Mouse (Mus musculus) hindbrain, embryonic 11.5 days (tissue): Measurements from ENCODE around the gene Exoc2. TPM values are rescaled to one million over a fixed set of nuclear protein-coding genes. Genes with fewer than 3 reads are reported as not detected.

ENCODE experiments used
- ATAC-seq: fragments of 200-750 bp; cut with Nextera tagmentation; 2 replicates; pipeline ENCODE4 v1.8.0; 2017; ENCODE audit warnings: mild to moderate bottlenecking, moderate TSS enrichment, moderate library complexity; ENCODE audit not compliant: low FRiP score
- DNase-seq: peaks from one replicate; pipeline ENCODE4 v3.0.0-alpha.2; 2015; ENCODE audit warnings: low spot score
- H3K27ac ChIP-seq: fragments of 300-500 bp; sonication (generic); 2 replicates; pipeline ENCODE4 v1.5.1; 2014; ENCODE audit warnings: mild to moderate bottlenecking, low read depth, low read length
- H3K27me3 ChIP-seq: fragments of 300-500 bp; sonication (generic); 2 replicates; pipeline ENCODE4 v1.6.1; 2014; ENCODE audit warnings: mild to moderate bottlenecking, low read length, moderate library complexity, mixed read lengths; ENCODE audit not compliant: control insufficient read depth, insufficient read depth
- H3K36me3 ChIP-seq: fragments of 300-500 bp; sonication (generic); 2 replicates; pipeline ENCODE4 v1.6.1; 2014; ENCODE audit warnings: mild to moderate bottlenecking, low read length, moderate library complexity, mixed read lengths; ENCODE audit not compliant: control insufficient read depth, insufficient read depth
- H3K4me1 ChIP-seq: fragments of 300-500 bp; sonication (generic); replicated peaks from 2 replicates; pipeline ENCODE4 v1.6.1; 2014; ENCODE audit warnings: low read length, mixed read lengths; ENCODE audit not compliant: control insufficient read depth, insufficient read depth
- H3K4me2 ChIP-seq: fragments of 300-500 bp; sonication (generic); replicated peaks from 2 replicates; pipeline ENCODE4 v1.6.1; 2014; ENCODE audit warnings: mild to moderate bottlenecking, low read depth, low read length
- H3K4me3 ChIP-seq: fragments of 300-500 bp; sonication (generic); 2 replicates; pipeline ENCODE4 v1.5.1; 2014; ENCODE audit warnings: low read depth, low read length
- H3K9ac ChIP-seq: fragments of 300-500 bp; sonication (generic); 2 replicates; pipeline ENCODE4 v1.6.1; 2014; ENCODE audit warnings: low read depth, low read length
- H3K9me3 ChIP-seq: fragments of 300-500 bp; sonication (generic); 2 replicates; pipeline ENCODE4 v1.6.1; 2016; ENCODE audit warnings: low read length; ENCODE audit not compliant: control insufficient read depth
- WGBS: fragments of 180-500 bp; shearing (Covaris S2); extraction: QIAGEN DNeasy Blood & Tissue Kit; methylation state at CpG from one replicate; pipeline ENCODE4 v1.1.7; 2014; 5-methylcytosine and 5-hydroxymethylcytosine counted together
- polyA plus RNA-seq: library from polyadenylated mRNA; unstranded; fragments of >200 nt; fragmentation: Nextera tagmentation; extraction: Ambion mirVana; gene quantifications from 2 replicates; pipeline ENCODE4 v1.2.1, GENCODE M21; 2014

Gene Exoc2
- polyA plus RNA-seq, 1 experiment from 2014 or later, result 41.2 TPM

DNA sequence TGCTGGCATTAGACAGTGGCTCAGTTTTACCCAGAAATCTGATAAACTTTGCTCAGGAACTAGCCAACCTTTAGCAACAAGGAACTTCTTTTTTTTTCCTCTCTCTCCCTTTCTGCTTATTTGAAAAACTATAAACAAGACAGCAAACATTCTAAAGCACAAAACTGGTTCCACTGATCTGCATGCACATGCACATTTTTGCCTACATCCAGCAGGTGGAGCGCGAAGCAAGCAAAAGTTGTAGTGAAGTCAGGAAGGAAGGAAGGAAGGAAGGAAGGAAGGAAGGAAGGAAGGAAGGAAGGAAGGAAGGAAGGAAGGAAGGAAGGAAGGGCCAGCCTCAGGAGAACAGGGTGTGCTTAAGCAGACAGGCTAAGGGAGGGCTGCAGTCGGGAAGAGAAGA is 109.9 kb downstream of the Exoc2 start:
- H3K4me3 ChIP-seq, result no peak overlapping the region
- H3K4me1 ChIP-seq, result no peaks in the 10 kb centered on the region
- no peak overlapping the region for H3K27ac ChIP-seq
- no peak overlapping the region for H3K9ac ChIP-seq
- no peak for ATAC-seq
- WGBS, result 75% methylated on average over 3 of the region's 3 CpGs
- no peak for DNase-seq
- no peaks in the 10 kb centered on the region for H3K9me3 ChIP-seq
- no peaks in the 10 kb centered on the region for H3K36me3 ChIP-seq
- no peaks in the 10 kb centered on the region for H3K27me3 ChIP-seq
- no peak overlapping the region for H3K4me2 ChIP-seq

DNA sequence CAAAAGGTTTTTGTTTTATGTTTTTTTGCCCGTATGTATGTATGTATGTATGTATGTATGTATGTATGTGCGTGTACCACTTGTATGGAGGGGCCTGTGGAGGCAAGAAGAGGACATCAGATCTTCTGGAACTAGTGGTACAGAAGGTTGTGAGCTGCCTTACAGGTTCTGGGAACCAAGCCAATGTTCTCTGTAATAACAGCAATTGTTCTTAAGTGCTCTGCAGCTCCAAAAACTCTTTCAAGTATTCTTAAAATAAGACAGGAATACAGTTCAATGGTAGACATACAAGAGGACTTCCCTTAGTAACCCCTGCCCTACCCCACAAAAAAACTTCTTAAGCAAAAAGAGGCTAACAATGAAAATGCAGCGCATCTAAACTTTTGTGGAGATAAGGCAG is 115.5 kb downstream of the Exoc2 start:
- no peaks in the 10 kb centered on the region for H3K36me3 ChIP-seq
- no peaks in the 10 kb centered on the region for H3K9me3 ChIP-seq
- no peak overlapping the region for H3K27ac ChIP-seq
- H3K4me1 ChIP-seq, result no peaks in the 10 kb centered on the region
- no peak overlapping the region for H3K9ac ChIP-seq
- 91% methylated on average over 3 of the region's 3 CpGs for WGBS
- H3K4me2 ChIP-seq, result no peak overlapping the region
- H3K27me3 ChIP-seq, result no peaks in the 10 kb centered on the region
- ATAC-seq (no peak), DNase-seq (no peak)
- no peak overlapping the region for H3K4me3 ChIP-seq

DNA sequence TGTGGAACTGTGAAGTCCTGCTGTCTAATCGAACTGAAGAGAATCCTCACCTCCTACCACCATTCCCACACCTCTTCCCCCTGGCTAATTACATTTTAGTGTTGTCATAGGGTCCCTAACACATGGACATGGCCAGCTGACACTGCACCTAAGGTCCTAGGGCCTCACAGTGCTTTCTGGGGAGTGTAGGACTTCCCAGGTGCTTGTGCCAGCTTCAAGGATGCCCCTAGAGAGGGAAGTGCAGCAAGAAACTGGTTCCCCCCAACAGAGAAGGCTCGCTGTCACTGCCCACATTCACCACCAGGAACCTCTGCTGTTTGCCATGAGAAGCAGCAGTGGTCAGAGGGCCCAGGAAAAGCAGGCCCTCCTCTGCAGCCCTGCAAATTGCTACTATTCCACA is 123.2 kb downstream of the Exoc2 start:
- Histone ChIP-seq H3K4me1 (no peaks in the 10 kb centered on the region), H3K4me2 (no peak overlapping the region), H3K9ac (no peak overlapping the region), H3K4me3 (no peak overlapping the region), H3K27ac (no peak overlapping the region), H3K36me3 (no peaks in the 10 kb centered on the region), H3K27me3 (no peaks in the 10 kb centered on the region), H3K9me3 (no peaks in the 10 kb centered on the region)
- DNase-seq (no peak), ATAC-seq (no peak)
- WGBS, result 73% methylated on average over 2 of the region's 2 CpGs

DNA sequence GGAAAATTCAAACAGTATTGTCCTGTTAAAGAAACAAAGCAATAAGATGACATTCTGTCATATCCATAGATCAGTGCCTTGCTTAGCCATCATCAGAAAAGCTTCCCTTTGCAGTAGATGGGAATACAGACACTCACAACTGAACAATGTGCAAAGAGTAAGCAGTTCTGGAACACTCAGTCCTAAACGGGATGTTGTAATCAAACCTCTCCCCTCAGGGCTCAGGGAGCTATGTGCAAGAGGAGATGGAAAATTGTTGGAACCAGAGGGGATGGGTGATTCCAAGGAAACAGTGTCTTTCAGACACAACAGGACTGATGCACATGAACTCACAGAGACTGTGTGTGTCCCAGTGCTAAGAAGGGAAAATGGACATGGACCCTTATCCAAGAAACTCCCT is 125.9 kb downstream of the Exoc2 start:
- ATAC-seq, result no peak
- Histone ChIP-seq H3K4me3 (no peak overlapping the region), H3K4me1 (no peaks in the 10 kb centered on the region), H3K36me3 (no peaks in the 10 kb centered on the region), H3K9ac (no peak overlapping the region), H3K27me3 (no peaks in the 10 kb centered on the region), H3K4me2 (no peak overlapping the region), H3K9me3 (no peaks in the 10 kb centered on the region), H3K27ac (no peak overlapping the region)
- 52% methylated on average over 1 of the region's 1 CpGs for WGBS
- DNase-seq, result no peak

DNA sequence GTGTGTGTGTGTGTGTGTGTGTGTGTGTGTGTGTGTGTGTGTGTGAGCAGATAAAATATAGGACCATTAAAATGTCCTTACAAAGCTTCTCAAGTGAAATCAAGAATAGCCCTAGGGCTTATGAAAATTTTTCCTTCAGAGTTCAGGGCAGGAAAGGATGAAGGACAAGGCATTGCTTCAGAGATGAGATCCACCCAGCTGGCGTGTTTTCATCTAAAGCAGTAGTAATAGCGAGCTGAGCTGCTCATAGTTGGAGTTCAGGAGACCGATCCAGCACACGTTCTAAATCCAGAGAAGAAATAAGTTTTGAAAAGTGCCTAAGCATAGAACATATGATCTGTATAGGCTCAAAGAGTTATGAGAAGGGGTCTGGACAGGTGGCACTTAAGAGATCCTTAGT is 127.4 kb downstream of the Exoc2 start:
- ATAC-seq, result no peak
- DNase-seq, result no peak
- no peak overlapping the region for H3K4me2 ChIP-seq
- H3K36me3 ChIP-seq, result no peaks in the 10 kb centered on the region
- H3K9me3 ChIP-seq, result no peaks in the 10 kb centered on the region
- no peaks in the 10 kb centered on the region for H3K27me3 ChIP-seq
- no peak overlapping the region for H3K9ac ChIP-seq
- H3K4me1 ChIP-seq, result no peaks in the 10 kb centered on the region
- 94% methylated on average over 4 of the region's 4 CpGs for WGBS
- H3K4me3 ChIP-seq, result no peak overlapping the region
- H3K27ac ChIP-seq, result no peak overlapping the region

DNA sequence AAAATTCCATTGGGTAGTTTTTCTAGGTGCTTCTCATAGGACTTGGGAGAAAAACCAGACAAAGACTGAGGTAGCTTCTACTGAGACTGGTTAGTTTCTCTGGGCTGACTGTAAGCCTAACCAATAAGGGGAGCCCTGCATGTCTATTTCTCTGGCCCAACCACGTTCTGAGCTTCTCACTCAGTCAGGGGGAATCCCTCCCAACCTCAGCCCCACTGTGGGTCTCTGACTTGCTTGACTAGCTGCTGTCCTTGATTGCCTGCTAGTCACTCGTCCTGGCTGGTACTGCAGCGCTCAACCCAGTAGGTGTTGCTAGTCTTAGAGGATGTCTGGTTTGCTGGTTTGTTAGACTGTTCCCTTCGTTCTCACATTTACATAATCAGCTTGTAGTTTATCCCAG is 130.8 kb downstream of the Exoc2 start:
- Histone ChIP-seq H3K9ac (no peak overlapping the region), H3K36me3 (no peaks in the 10 kb centered on the region), H3K4me3 (no peak overlapping the region), H3K27me3 (no peaks in the 10 kb centered on the region), H3K27ac (no peak overlapping the region), H3K4me1 (no peaks in the 10 kb centered on the region), H3K9me3 (no peaks in the 10 kb centered on the region), H3K4me2 (no peak overlapping the region)
- no peak for ATAC-seq
- DNase-seq, result no peak
- WGBS, result 92% methylated on average over 4 of the region's 4 CpGs

DNA sequence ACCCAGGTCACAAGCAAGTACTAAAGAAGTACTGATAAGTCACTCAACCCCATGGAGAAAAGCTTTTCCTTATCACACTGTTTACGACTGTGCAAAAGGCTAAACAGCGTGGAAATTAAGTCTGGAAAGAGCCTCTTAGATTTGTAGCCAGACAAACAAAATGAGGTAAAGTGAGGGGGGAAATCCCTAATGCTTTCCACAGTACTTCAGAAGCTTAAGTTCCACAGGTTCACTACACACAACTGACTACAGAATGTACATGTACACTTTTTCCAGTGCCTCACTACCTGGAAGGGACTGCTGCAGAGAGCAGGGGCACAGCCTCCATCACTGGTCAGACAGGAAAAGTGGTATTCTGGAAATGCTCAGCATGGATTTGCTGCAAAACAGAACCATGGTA is 132.1 kb downstream of the Exoc2 start:
- no peaks in the 10 kb centered on the region for H3K27me3 ChIP-seq
- H3K4me3 ChIP-seq, result no peak overlapping the region
- ATAC-seq, result no peak
- no peak overlapping the region for H3K4me2 ChIP-seq
- no peaks in the 10 kb centered on the region for H3K9me3 ChIP-seq
- DNase-seq, result no peak
- H3K36me3 ChIP-seq, result no peaks in the 10 kb centered on the region
- no peak overlapping the region for H3K27ac ChIP-seq
- no peaks in the 10 kb centered on the region for H3K4me1 ChIP-seq
- H3K9ac ChIP-seq, result no peak overlapping the region
- WGBS, result 90% methylated on average over 2 of the region's 2 CpGs

DNA sequence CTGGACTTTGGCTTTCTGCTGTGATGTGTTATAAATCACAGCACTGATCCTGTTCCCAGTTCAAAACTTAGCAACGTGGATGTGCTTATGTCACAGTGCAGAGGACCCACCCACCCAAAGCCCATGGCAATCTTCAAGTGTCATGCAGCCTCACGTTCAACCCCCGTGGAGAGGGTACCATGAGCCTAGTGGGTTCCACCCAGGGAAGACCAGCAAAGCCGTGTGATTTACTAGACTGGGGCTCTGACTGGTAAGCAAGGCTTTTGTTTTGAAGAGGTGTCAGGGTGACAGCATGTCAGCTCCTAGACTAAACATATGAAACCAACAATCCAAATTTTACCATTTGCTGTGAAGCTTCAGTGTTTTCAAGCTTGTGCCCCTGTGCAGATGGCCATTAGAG is 132.6 kb downstream of the Exoc2 start:
- Histone ChIP-seq H3K4me3 (no peak overlapping the region), H3K4me2 (no peak overlapping the region), H3K27me3 (no peaks in the 10 kb centered on the region), H3K4me1 (no peaks in the 10 kb centered on the region), H3K9me3 (no peaks in the 10 kb centered on the region), H3K36me3 (no peaks in the 10 kb centered on the region), H3K9ac (no peak overlapping the region), H3K27ac (no peak overlapping the region)
- WGBS, result 87% methylated on average over 4 of the region's 4 CpGs
- DNase-seq (no peak), ATAC-seq (no peak)

DNA sequence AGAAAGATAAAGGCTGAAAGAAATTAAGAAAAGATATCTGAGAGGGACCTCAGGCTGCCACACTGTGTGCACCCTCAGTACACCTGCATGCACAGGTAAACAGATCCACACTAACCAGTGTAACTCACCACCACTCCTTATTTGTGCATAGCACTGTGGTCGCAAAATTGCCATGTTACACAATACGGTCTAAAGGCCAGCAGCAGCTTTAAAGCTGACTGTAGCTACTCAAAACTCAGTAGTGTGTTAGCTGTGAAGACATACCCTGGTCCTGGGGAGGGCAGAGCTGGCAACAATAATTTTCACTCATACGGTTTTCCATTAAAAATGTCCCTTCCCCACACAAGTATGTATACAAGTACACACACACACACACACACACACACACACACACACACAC is 133.2 kb downstream of the Exoc2 start:
- H3K27ac ChIP-seq, result no peak overlapping the region
- H3K27me3 ChIP-seq, result no peaks in the 10 kb centered on the region
- H3K4me1 ChIP-seq, result no peaks in the 10 kb centered on the region
- no peak overlapping the region for H3K4me2 ChIP-seq
- no peak overlapping the region for H3K9ac ChIP-seq
- ATAC-seq (no peak), DNase-seq (no peak)
- no peaks in the 10 kb centered on the region for H3K9me3 ChIP-seq
- WGBS, result 93% methylated on average over 3 of the region's 3 CpGs
- H3K36me3 ChIP-seq, result no peaks in the 10 kb centered on the region
- no peak overlapping the region for H3K4me3 ChIP-seq
